Mouse (Mus musculus) midbrain, embryonic 13.5 days (tissue): ENCODE measurements around the gene Calm3. TPM values are rescaled to one million over a fixed set of nuclear protein-coding genes. Genes with fewer than 3 reads are reported as not detected.

Source experiments
- ATAC-seq: fragments of 200-750 bp; cut with Nextera tagmentation; 2 replicates; pipeline ENCODE4 v1.8.0; 2017; ENCODE audit warnings: mild to moderate bottlenecking, moderate TSS enrichment, moderate library complexity
- H3K27ac ChIP-seq: fragments of 300-500 bp; sonication (generic); 2 replicates; pipeline ENCODE4 v1.5.1; 2015; ENCODE audit warnings: inconsistent platforms, mild to moderate bottlenecking, moderate library complexity
- H3K27me3 ChIP-seq: fragments of 300-500 bp; sonication (generic); 2 replicates; pipeline ENCODE4 v1.6.1; 2015; ENCODE audit warnings: mild to moderate bottlenecking, inconsistent platforms
- H3K36me3 ChIP-seq: fragments of 300-500 bp; sonication (generic); 2 replicates; pipeline ENCODE4 v1.6.1; 2015; ENCODE audit warnings: mild to moderate bottlenecking, inconsistent platforms
- H3K4me1 ChIP-seq: fragments of 300-500 bp; sonication (generic); replicated peaks from 2 replicates; pipeline ENCODE4 v1.6.1; 2015; ENCODE audit warnings: inconsistent platforms
- H3K4me2 ChIP-seq: fragments of 300-500 bp; sonication (generic); replicated peaks from 2 replicates; pipeline ENCODE4 v1.6.1; 2015; ENCODE audit warnings: moderate library complexity, mild to moderate bottlenecking, inconsistent platforms
- H3K4me3 ChIP-seq: fragments of 300-500 bp; sonication (generic); replicated peaks from 2 replicates; pipeline ENCODE4 v1.5.1; 2015; ENCODE audit warnings: mild to moderate bottlenecking, inconsistent platforms
- H3K9ac ChIP-seq: fragments of 300-500 bp; sonication (generic); replicated peaks from 2 replicates; pipeline ENCODE4 v1.6.1; 2015; ENCODE audit warnings: mild to moderate bottlenecking, inconsistent platforms
- H3K9me3 ChIP-seq: fragments of 300-500 bp; sonication (generic); 2 replicates; pipeline ENCODE4 v1.6.1; 2016; ENCODE audit warnings: mild to moderate bottlenecking, inconsistent platforms
- WGBS: fragments of 180-500 bp; shearing (Covaris S2); methylation state at CpG from one replicate; pipeline ENCODE4 v1.1.7; 2015; 5-methylcytosine and 5-hydroxymethylcytosine counted together
- polyA plus RNA-seq: library from polyadenylated mRNA; unstranded; fragments of >200 nt; fragmentation: Nextera tagmentation; extraction: Ambion mirVana; gene quantifications from 2 replicates; pipeline ENCODE4 v1.2.1, GENCODE M21; 2015

The Calm3 gene
- polyA plus RNA-seq, 1 experiment from 2014 or later = 297 TPM

DNA sequence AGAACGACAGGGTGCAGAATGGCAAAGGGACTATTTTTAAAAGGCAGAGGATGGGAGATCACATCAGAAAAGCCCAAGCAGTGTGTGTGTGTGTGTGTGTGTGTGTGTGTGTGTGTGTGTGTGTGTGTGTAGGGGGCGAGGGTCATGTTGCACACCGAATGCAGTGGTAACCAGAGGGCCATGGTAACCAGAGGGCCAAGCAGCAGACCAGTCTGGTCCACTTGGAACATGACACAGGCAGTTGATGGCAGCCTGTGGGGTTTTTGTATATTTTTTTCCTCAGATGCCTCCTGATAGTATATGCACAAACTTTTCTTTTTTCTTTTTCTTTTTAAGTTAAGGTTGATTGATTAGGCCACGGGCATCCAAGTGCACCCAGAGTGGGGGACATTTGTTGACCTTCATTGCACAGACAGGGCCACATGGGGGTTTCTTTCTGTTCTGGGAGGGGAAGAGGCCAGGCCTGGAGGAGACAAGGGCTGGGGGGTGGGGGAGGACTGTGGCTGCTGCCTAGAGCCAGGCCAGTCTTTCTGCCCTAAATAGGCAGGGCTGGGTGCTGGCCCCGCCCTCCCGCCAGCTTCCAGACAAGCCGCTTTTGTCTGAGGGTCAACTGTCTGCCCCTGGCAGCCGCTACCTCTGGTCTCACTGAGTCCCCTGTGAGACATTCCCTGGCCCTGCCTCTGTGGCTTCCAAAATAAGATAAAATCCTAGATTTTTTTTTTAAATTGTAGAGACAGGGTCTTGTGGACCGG is 43.9 kb downstream of the Calm3 start:
- no peak overlapping the region for H3K4me3 ChIP-seq
- ATAC-seq = no peak
- peaks cover 30% of the 10 kb centered on the region for H3K4me1 ChIP-seq
- H3K9me3 ChIP-seq = no peaks in the 10 kb centered on the region
- WGBS = 22% methylated on average over 9 of the region's 9 CpGs
- peak overlapping the region; percentile 63 for H3K27ac ChIP-seq
- peaks cover 22% of the 10 kb centered on the region for H3K27me3 ChIP-seq
- no peak overlapping the region for H3K4me2 ChIP-seq
- peak overlapping the region; percentile 47; the same call in 1 of the 2 replicates for H3K9ac ChIP-seq
- peaks cover 31% of the 10 kb centered on the region for H3K36me3 ChIP-seq

DNA sequence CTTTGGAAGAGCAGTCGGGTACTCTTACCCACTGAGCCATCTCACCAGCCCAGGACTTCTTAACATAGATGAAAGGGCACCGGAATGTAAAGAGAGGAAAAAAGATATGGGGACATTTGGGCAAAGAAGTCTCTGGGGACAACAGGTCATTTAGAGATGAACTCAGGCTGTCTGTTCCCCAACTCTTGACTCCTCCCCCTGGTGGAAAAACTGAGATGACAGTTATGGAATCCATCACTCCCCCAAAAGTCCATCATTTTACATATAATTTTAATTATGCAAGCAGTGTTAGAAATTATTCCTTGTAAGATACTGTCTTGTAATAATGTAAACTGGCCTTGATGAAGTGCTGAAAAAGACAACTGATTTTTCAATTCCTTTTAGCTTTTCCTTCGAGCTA is 46.2 kb downstream of the Calm3 start:
- H3K9ac ChIP-seq = no peak overlapping the region
- peaks cover 38% of the 10 kb centered on the region for H3K4me1 ChIP-seq
- peaks cover 15% of the 10 kb centered on the region; the same call in 1 of the 2 replicates for H3K36me3 ChIP-seq
- no peak overlapping the region for H3K4me3 ChIP-seq
- H3K9me3 ChIP-seq = no peaks in the 10 kb centered on the region
- no peak overlapping the region for H3K4me2 ChIP-seq
- H3K27me3 ChIP-seq = no peaks in the 10 kb centered on the region
- H3K27ac ChIP-seq = no peak overlapping the region
- ATAC-seq = no peak
- 83% methylated on average over 3 of the region's 3 CpGs for WGBS

DNA sequence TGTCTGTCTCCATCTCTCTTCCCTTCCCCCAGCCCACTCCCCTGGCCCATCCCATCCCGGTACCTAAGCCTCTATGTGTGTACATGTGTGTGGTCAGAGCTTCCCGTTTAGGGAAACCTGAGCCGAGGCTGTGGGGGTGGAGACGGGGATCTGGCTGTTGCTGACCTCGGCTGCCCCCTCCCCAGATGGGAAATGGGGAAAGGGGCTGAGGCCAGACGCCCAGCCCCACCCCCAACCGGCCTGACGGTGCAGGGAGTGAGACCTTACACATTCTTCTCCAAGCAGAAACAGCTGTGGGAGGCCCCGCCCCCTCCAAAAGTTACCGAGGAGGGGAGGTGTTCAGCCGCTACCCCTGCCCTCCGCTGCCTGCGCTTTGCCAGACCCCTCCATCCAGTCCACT is 47.3 kb downstream of the Calm3 start:
- ATAC-seq = no peak
- Histone ChIP-seq H3K27me3 (no peaks in the 10 kb centered on the region), H3K36me3 (peaks cover 8% of the 10 kb centered on the region; the same call in 1 of the 2 replicates), H3K27ac (0 out of 2 replicates have a peak overlapping the region, but pooled peaks have one; percentile 16), H3K9me3 (no peaks in the 10 kb centered on the region), H3K4me1 (peaks cover 38% of the 10 kb centered on the region), H3K4me2 (peak overlapping the region; percentile 90), H3K9ac (peak overlapping the region; percentile 86), H3K4me3 (peak overlapping the region; percentile 75)
- WGBS = 4% methylated on average over 12 of the region's 13 CpGs

DNA sequence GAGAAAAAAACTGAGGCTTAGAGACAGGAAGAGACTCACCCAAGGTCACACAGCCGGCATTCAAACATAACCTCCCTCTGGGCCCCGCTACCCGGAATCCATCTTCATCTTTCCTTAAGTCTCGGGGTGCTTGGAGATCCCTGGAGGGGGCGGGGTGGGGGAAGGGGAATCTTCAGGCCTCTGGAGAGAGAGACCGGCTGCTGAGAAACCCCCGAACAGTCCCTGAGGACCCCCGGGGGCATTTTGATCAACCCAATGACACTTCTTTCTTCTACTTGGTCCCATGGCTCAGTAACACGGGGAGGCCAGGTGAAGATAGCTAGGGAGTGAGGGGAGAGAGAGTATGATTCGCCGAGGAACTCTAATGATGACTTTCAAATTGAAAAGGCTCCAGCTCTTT is 47.9 kb downstream of the Calm3 start:
- Histone ChIP-seq H3K27me3 (no peaks in the 10 kb centered on the region), H3K4me3 (peak overlapping the region; percentile 75), H3K9me3 (no peaks in the 10 kb centered on the region), H3K36me3 (peaks cover 8% of the 10 kb centered on the region), H3K27ac (0 out of 2 replicates have a peak overlapping the region, but pooled peaks have one; percentile 16), H3K4me1 (peaks cover 38% of the 10 kb centered on the region), H3K9ac (peak overlapping the region; percentile 86), H3K4me2 (peak overlapping the region; percentile 90)
- WGBS = 11% methylated on average over 11 of the region's 11 CpGs
- no peak for ATAC-seq

DNA sequence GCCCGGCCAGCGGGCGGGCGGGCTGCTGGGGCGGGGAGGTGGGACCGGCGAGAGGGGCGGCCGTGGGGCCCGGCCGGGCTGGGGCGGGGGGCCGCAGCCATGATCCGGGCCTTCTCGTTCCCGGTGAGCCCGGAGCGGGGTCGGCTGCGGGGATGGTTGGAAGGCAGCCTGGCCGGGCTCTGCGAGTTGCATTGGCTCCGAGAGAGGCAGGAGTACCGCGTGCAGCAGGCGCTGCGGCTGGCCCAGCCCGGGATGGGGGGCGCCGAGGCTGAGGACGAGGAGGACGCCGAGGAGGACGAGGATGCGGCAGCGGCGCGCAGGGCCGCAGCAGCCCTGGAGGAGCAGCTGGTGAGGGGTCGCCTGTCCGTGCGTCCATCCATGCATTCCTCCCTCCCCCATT is 48.6 kb downstream of the Calm3 start:
- Histone ChIP-seq H3K4me3 (peak overlapping the region; percentile 75), H3K4me1 (peaks cover 32% of the 10 kb centered on the region), H3K9me3 (no peaks in the 10 kb centered on the region), H3K4me2 (peak overlapping the region; percentile 90), H3K27ac (peak overlapping the region; percentile 88), H3K9ac (peak overlapping the region; percentile 86), H3K27me3 (no peaks in the 10 kb centered on the region), H3K36me3 (peaks cover 9% of the 10 kb centered on the region)
- WGBS = 0% methylated on average over 41 of the region's 42 CpGs
- ATAC-seq = no peak; the same call in 1 of the 2 replicates

DNA sequence AGATGAGACGGTGACA is 48.8 kb downstream of the Calm3 start, which contains the start of gene Dact3:
TSS of gene Dact3 (plus strand) at position 8 of the 16 bp plus-strand sequence.
- ATAC-seq = no peak
- Histone ChIP-seq H3K4me3 (peak within 1 kb of the TSS; percentile 75), H3K36me3 (peaks cover 9% of the 10 kb centered on the region), H3K9me3 (no peaks in the 10 kb centered on the region), H3K27ac (peak within 1 kb of the TSS; percentile 88), H3K4me1 (peaks cover 32% of the 10 kb centered on the region), H3K27me3 (no peaks in the 10 kb centered on the region), H3K9ac (peak within 1 kb of the TSS; percentile 86), H3K4me2 (peak within 1 kb of the TSS; percentile 90)
- WGBS = 0% methylated on average over 1 of the region's 1 CpGs

DNA sequence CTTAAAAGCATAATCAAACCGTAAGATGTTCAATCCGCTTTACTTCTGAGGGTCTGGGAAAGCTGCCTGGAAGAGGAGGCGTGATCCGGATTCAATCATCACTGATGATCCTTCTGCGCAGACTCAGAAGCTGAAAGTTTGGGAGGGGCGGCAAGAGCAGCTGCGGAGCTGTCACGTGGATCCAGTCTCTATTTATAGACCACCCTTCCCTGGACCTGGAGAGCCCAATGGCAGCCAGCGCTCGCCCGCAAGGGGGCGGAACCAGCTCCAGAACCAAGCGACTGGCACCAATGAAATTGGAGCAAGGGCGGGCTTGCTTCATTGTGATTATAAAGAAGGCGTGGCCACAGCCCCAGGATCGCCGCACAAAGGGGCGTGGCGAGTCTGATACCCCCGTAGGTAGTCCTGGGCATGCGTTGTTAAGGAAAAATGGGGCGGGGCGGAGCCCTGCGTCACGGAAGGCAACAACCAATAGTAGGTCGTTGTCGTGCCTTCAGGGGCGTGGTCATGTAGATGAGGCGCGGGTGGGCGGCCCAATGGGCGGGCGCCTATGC is 49.1 kb downstream of the Calm3 start:
- Histone ChIP-seq H3K9ac (peak overlapping the region; percentile 86), H3K9me3 (no peaks in the 10 kb centered on the region), H3K4me3 (peak overlapping the region; percentile 75), H3K4me2 (peak overlapping the region; percentile 90), H3K4me1 (peaks cover 32% of the 10 kb centered on the region), H3K27me3 (no peaks in the 10 kb centered on the region), H3K27ac (peak overlapping the region; percentile 88), H3K36me3 (peaks cover 11% of the 10 kb centered on the region)
- WGBS = 0% methylated on average over 33 of the region's 33 CpGs
- peak; percentile 97 for ATAC-seq

DNA sequence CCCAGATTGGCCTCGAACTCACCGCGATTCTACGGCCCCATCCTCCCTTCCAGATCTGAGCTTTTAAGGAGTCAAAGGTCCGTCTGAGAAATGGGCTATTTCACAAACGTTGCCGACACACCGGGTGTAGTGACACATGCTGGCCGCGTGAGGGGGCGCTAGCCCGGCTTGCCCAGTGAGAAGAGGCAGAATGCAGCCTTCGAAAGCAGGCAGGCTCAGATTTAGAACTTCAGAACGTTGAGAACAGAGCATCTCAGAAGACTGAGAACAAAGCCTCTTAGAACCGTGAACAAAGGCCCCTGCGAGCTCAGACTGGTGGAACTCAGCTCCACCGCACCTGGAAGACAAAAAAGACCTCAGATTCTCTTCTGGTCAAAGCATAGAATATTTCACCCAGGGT is 49.7 kb downstream of the Calm3 start:
- Histone ChIP-seq H3K4me1 (peaks cover 38% of the 10 kb centered on the region), H3K4me2 (peak overlapping the region; percentile 43), H3K27ac (peak overlapping the region; percentile 85), H3K9me3 (no peaks in the 10 kb centered on the region), H3K9ac (no peak overlapping the region; the same call in 1 of the 2 replicates), H3K4me3 (peak overlapping the region; percentile 75), H3K36me3 (peaks cover 12% of the 10 kb centered on the region), H3K27me3 (no peaks in the 10 kb centered on the region)
- ATAC-seq = no peak
- WGBS = 5% methylated on average over 17 of the region's 17 CpGs

DNA sequence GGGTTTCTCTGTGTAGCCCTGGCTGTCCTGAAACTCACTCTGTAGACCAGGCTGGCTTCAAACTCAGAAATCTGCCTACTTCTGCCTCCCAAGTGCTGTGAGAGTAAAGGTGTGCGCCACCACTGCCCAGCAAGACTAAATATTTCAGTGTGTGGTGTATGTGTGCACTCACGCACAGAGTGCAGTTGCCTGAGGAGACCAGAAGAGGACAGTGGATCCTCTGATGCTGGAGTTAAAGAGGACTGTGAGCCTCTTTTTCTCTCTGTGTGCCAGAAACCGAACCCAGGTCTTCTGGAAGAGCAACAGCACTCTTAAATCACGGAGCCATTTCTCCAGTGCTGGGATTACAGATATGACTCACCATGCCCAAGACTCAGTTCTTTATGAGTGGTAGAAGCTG is 50.5 kb downstream of the Calm3 start:
- H3K9me3 ChIP-seq = no peaks in the 10 kb centered on the region
- H3K4me1 ChIP-seq = peaks cover 39% of the 10 kb centered on the region
- WGBS = 89% methylated on average over 4 of the region's 4 CpGs
- no peak overlapping the region for H3K4me2 ChIP-seq
- H3K27me3 ChIP-seq = no peaks in the 10 kb centered on the region
- ATAC-seq = no peak
- H3K9ac ChIP-seq = no peak overlapping the region
- H3K4me3 ChIP-seq = no peak overlapping the region
- H3K27ac ChIP-seq = no peak overlapping the region
- H3K36me3 ChIP-seq = peaks cover 12% of the 10 kb centered on the region

DNA sequence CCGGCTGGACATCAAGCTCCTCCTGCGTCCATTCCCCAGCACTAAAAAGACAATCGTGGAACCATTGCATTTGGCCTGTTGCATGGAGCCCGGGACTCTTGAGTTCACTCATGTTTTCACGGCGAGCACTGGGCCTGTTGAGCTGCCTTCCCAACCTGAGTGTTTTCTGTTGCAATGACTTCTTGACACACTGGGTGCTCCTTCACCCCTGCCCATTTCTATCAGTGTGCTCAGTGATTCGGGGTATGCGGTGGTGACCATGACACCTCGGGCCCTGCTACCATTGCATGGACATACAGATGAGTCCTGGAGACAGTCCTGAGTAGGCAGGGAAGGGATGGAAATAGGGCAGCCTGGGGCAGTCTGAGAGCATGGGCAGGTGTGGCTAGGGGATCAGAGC is 51.4 kb downstream of the Calm3 start:
- Histone ChIP-seq H3K4me2 (no peak overlapping the region), H3K27ac (no peak overlapping the region), H3K9me3 (no peaks in the 10 kb centered on the region), H3K36me3 (peaks cover 12% of the 10 kb centered on the region), H3K4me1 (peaks cover 39% of the 10 kb centered on the region), H3K4me3 (no peak overlapping the region), H3K27me3 (no peaks in the 10 kb centered on the region), H3K9ac (no peak overlapping the region)
- 93% methylated on average over 9 of the region's 9 CpGs for WGBS
- no peak for ATAC-seq

DNA sequence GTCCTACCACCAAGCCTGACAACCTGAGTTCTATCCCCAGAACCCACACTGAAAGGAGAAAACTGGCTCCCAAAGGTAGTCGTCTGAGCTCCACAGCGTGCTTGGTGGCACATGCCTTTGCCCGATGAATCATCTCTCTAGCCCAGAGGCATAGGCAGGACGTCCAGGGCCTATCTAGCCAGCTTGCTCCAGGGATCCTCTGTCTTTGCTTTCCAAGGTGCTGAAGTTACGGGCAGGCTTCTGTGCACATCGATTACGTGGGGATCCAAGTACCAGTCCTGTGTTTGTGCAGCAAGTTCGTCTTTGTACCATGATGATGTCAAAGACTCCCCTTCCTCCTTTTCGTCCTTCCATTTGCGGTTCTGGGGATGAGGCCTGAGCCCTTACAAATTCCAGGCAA is 52.3 kb downstream of the Calm3 start:
- no peak for ATAC-seq
- H3K9ac ChIP-seq = no peak overlapping the region
- WGBS = 82% methylated on average over 10 of the region's 10 CpGs
- no peak overlapping the region for H3K27ac ChIP-seq
- H3K36me3 ChIP-seq = peaks cover 12% of the 10 kb centered on the region
- H3K27me3 ChIP-seq = no peaks in the 10 kb centered on the region
- H3K4me2 ChIP-seq = no peak overlapping the region
- H3K9me3 ChIP-seq = no peaks in the 10 kb centered on the region
- no peak overlapping the region for H3K4me3 ChIP-seq
- peaks cover 32% of the 10 kb centered on the region for H3K4me1 ChIP-seq

DNA sequence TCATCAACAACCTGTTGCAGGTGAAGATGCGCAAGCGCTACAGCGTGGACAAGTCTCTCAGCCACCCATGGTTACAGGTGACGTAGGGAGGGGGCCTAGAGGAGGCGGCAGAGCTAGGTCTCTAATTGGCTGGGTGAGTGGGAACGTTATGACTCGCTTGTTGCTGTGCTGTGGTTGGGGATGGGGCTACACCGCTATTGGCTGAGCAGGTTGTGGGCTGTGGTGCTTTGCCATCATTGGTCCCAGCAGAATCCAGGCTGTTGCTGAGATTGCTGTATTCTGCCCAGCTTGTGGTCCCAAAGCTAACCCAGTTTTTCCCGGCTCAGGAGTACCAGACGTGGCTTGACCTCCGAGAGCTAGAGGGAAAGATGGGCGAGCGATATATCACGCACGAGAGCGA is 54.4 kb downstream of the Calm3 start:
- WGBS = 13% methylated on average over 16 of the region's 16 CpGs
- H3K4me2 ChIP-seq = peak overlapping the region; percentile 48
- H3K27ac ChIP-seq = peak overlapping the region; percentile 74
- peaks cover 26% of the 10 kb centered on the region for H3K36me3 ChIP-seq
- H3K4me1 ChIP-seq = peaks cover 21% of the 10 kb centered on the region
- ATAC-seq = peak; percentile 99
- H3K27me3 ChIP-seq = no peaks in the 10 kb centered on the region
- H3K9ac ChIP-seq = peak overlapping the region; percentile 56; the same call in 1 of the 2 replicates
- no peaks in the 10 kb centered on the region for H3K9me3 ChIP-seq
- H3K4me3 ChIP-seq = peak overlapping the region; percentile 31

DNA sequence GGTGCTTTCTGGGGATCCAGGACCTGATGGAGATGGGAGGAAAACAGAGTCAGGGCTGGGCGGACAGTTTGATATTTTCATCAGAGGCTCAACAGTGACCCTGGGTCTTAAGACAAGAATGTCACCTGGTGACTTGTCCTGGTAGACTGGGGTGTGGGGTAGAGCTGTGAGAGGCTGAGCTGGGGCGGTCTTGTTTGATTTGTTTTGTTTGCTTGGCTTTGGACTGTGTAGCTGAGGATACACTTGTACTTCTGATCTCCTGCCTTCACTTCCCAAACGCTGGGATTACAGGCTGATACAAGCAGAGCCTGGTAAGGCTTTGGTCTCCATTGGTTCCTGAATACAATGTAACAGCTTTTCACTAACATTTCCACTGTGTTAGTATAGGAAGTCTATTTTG is 56.4 kb downstream of the Calm3 start:
- H3K9ac ChIP-seq = no peak overlapping the region
- H3K9me3 ChIP-seq = no peaks in the 10 kb centered on the region
- no peak overlapping the region for H3K27ac ChIP-seq
- H3K4me2 ChIP-seq = no peak overlapping the region
- peaks cover 14% of the 10 kb centered on the region for H3K4me1 ChIP-seq
- peaks cover 41% of the 10 kb centered on the region for H3K36me3 ChIP-seq
- 91% methylated on average over 3 of the region's 3 CpGs for WGBS
- no peak overlapping the region for H3K4me3 ChIP-seq
- ATAC-seq = no peak
- no peaks in the 10 kb centered on the region for H3K27me3 ChIP-seq
